Mouse (Mus musculus) heart, postnatal 0 days (tissue): ENCODE results near the gene Ulk4. TPM values are rescaled to one million over a fixed set of nuclear protein-coding genes. Genes with fewer than 3 reads are reported as not detected.
A peak's percentile ranks its signal among the peaks of the same experiment; 100 is the strongest.

ENCODE experiments used
- ATAC-seq: fragments of 200-750 bp; cut with Nextera tagmentation; 2 replicates; pipeline ENCODE4 v1.8.0; 2017; ENCODE audit warnings: low read depth, moderate number of reproducible peaks, moderate library complexity; ENCODE audit not compliant: insufficient read depth
- DNase-seq: peaks from one replicate; pipeline ENCODE4 v3.0.0-alpha.2; 2016; ENCODE audit warnings: low spot score
- H3K27ac ChIP-seq: fragments of 300-500 bp; sonication (generic); 2 replicates; pipeline ENCODE4 v1.5.1; 2014; ENCODE audit warnings: low read depth, mild to moderate bottlenecking
- H3K27me3 ChIP-seq: fragments of 300-500 bp; sonication (generic); 2 replicates; pipeline ENCODE4 v1.6.1; 2014; ENCODE audit warnings: low read length, mixed read lengths; ENCODE audit not compliant: control insufficient read depth, insufficient read depth
- H3K36me3 ChIP-seq: fragments of 300-500 bp; sonication (generic); replicated peaks from 2 replicates; pipeline ENCODE4 v1.6.1; 2014; ENCODE audit warnings: low read length, mixed read lengths; ENCODE audit not compliant: control insufficient read depth, insufficient read depth
- H3K4me1 ChIP-seq: fragments of 300-500 bp; sonication (generic); 2 replicates; pipeline ENCODE4 v1.6.1; 2014; ENCODE audit warnings: antibody characterized with exemption; ENCODE audit not compliant: control insufficient read depth, insufficient read depth
- H3K4me2 ChIP-seq: fragments of 300-500 bp; sonication (generic); 2 replicates; pipeline ENCODE4 v1.6.1; 2014; ENCODE audit warnings: low read depth, mild to moderate bottlenecking, low read length, moderate library complexity
- H3K4me3 ChIP-seq: fragments of 300-500 bp; sonication (generic); 2 replicates; pipeline ENCODE4 v1.5.1; 2014; ENCODE audit warnings: low read depth, low read length
- H3K9ac ChIP-seq: fragments of 300-500 bp; sonication (generic); replicated peaks from 2 replicates; pipeline ENCODE4 v1.6.1; 2014; ENCODE audit warnings: low read depth, low read length, mixed read lengths
- H3K9me3 ChIP-seq: fragments of 300-500 bp; sonication (generic); replicated peaks from 2 replicates; pipeline ENCODE4 v1.6.1; 2016; ENCODE audit warnings: low read length; ENCODE audit not compliant: control insufficient read depth
- CTCF ChIP-seq: IDR thresholded peaks from 2 replicates; pipeline ENCODE4 v1.5.1; 2016; ENCODE audit warnings: antibody characterized with exemption, control low read depth, low read depth
- EP300 ChIP-seq: IDR thresholded peaks from 2 replicates; pipeline ENCODE4 v1.6.1; 2016; ENCODE audit warnings: antibody characterized with exemption, low read depth
- WGBS: fragments of 180-500 bp; shearing (Covaris S2); extraction: QIAGEN DNeasy Blood & Tissue Kit; methylation state at CpG from one replicate; pipeline ENCODE4 v1.1.7; 2014; 5-methylcytosine and 5-hydroxymethylcytosine counted together
- polyA plus RNA-seq: library from polyadenylated mRNA; unstranded; fragments of >200 nt; fragmentation: Nextera tagmentation; extraction: Ambion mirVana; gene quantifications from 2 replicates; pipeline ENCODE4 v1.2.1, GENCODE M21; 2015
- total RNA-seq: library from RNA; depleted of rRNA; stranded (reverse); fragments of >200 nt; gene quantifications from 2 replicates; pipeline ENCODE4 v1.2.3, GENCODE M21; 2014; ENCODE audit warnings: low replicate concordance; rRNA removed

Ulk4 gene
- 1.3 and 1.5 TPM in 2 replicates for total RNA-seq
- polyA plus RNA-seq, result 64.3 and 66.7 TPM in 2 replicates

GRCm38 (mm10) chr9:121277118-121278060 lies at the start of gene Ulk4:
Gene Ulk4, minus strand, starts transcription at chr9:121277197.
- under 1% methylated on average over 59 of the region's 59 CpGs for WGBS
- H3K4me1 ChIP-seq, result 0 out of 2 replicates have a peak, but pooled peaks cover 6% of the 10 kb centered on the region
- H3K9me3 ChIP-seq, result no peaks in the 10 kb centered on the region
- no peak for TF ChIP-seq CTCF
- no peak for TF ChIP-seq EP300
- H3K27me3 ChIP-seq, result no peaks in the 10 kb centered on the region
- peak within 1 kb of the TSS; percentile 47 for H3K9ac ChIP-seq
- peak within 1 kb of the TSS; percentile 73 for H3K4me2 ChIP-seq
- DNase-seq, result peak; percentile 92
- no peaks in the 10 kb centered on the region for H3K36me3 ChIP-seq
- peak within 1 kb of the TSS; percentile 66 for H3K27ac ChIP-seq
- peak; percentile 96 for ATAC-seq
- H3K4me3 ChIP-seq, result peak within 1 kb of the TSS; percentile 67

GRCm38 (mm10) chr9:121322034-121322433 lies 45.0 kb upstream of the Ulk4 start:
- H3K9me3 ChIP-seq, result no peaks in the 10 kb centered on the region
- peak overlapping the region; percentile 89 for H3K27ac ChIP-seq
- peaks cover 25% of the 10 kb centered on the region for H3K4me1 ChIP-seq
- ATAC-seq (peak; percentile 60), DNase-seq (no peak)
- 61% methylated on average over 14 of the region's 14 CpGs for WGBS
- 0 out of 2 replicates have a peak, but pooled peaks cover 4% of the 10 kb centered on the region for H3K36me3 ChIP-seq
- no peak overlapping the region for H3K4me2 ChIP-seq
- H3K9ac ChIP-seq, result 0 out of 2 replicates have a peak overlapping the region, but pooled peaks have one; percentile 7
- no peak overlapping the region for H3K4me3 ChIP-seq
- 0 out of 2 replicates have a peak, but pooled peaks have one; percentile 18 for TF ChIP-seq EP300
- TF ChIP-seq CTCF, result no peak
- no peaks in the 10 kb centered on the region for H3K27me3 ChIP-seq

DNA sequence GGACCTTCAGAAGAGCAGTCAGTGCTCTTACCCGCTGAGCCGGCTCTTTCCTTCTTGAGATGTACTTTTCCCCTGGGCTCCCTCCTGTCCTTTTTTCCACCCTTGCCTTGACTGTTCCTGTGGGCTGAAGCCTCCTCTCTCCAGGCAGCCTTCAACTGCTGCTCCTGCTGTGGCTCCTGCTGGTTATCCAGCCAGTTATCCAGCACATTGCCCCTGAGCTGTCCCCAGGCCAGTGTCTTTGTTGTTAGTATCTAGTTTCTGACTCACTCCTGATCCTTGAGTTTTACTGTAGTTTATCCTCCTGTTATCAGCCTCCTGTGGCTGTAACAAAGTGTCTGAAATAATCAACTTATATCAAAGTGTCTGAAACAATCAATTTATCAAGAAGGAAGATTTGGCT lies 44.1 kb upstream of the Ulk4 start:
- DNase-seq (no peak), ATAC-seq (no peak)
- Histone ChIP-seq H3K27me3 (no peaks in the 10 kb centered on the region), H3K4me3 (no peak overlapping the region), H3K9me3 (no peaks in the 10 kb centered on the region), H3K9ac (no peak overlapping the region), H3K4me2 (no peak overlapping the region), H3K4me1 (peaks cover 35% of the 10 kb centered on the region), H3K27ac (peak overlapping the region; percentile 89), H3K36me3 (0 out of 2 replicates have a peak, but pooled peaks cover 4% of the 10 kb centered on the region)
- no peak for TF ChIP-seq EP300
- TF ChIP-seq CTCF, result no peak
- 74% methylated on average over 2 of the region's 2 CpGs for WGBS

- Histone ChIP-seq H3K27ac (peak overlapping the region; percentile 89), H3K9me3 (no peaks in the 10 kb centered on the region), H3K4me2 (no peak overlapping the region), H3K36me3 (0 out of 2 replicates have a peak, but pooled peaks cover 4% of the 10 kb centered on the region), H3K27me3 (no peaks in the 10 kb centered on the region), H3K9ac (no peak overlapping the region), H3K4me3 (no peak overlapping the region), H3K4me1 (peaks cover 41% of the 10 kb centered on the region)
- ATAC-seq, result no peak
- TF ChIP-seq CTCF, result no peak
- no peak for TF ChIP-seq EP300
- 60% methylated on average over 2 of the region's 2 CpGs for WGBS
- no peak for DNase-seq
Measured at GRCm38 (mm10) chr9:121320433-121320832, 43.4 kb upstream of the Ulk4 start.

DNA sequence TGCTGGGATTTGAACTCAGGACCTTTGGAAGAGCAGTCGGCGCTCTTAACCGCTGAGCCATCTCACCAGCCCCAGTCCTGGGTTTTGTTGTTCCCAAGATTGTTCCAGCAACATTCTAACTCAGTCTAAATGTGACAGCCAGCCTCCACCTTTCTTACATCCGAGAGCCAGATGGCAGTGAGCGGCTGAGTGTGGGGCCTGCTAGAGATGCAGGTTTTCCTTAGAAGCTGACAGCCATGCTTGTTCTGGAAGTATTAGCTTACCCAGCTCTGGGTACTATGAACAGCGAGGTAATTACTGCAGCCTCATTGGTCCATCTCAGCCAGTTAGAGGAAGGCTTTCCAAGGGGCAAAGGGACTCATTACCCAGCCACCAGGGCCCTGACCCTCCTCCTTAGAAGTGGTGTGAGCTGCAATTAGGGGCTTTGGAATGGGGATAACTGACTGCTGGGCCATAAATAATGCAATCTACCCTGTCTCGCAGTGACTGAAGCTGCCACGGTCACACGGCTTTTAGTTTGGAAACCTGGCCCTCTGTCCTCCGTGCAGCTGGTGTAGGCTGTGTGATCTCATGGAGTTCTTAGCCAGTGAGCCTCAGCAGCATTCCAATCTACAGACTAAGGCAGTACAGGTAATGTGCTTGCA lies 42.4 kb upstream of the Ulk4 start:
- H3K4me1 ChIP-seq, result peaks cover 47% of the 10 kb centered on the region
- DNase-seq (no peak), ATAC-seq (no peak)
- peak overlapping the region; percentile 89 for H3K27ac ChIP-seq
- no peak overlapping the region for H3K4me3 ChIP-seq
- 72% methylated on average over 10 of the region's 10 CpGs for WGBS
- no peaks in the 10 kb centered on the region for H3K9me3 ChIP-seq
- TF ChIP-seq EP300, result no peak
- H3K36me3 ChIP-seq, result 0 out of 2 replicates have a peak, but pooled peaks cover 4% of the 10 kb centered on the region
- no peak overlapping the region for H3K4me2 ChIP-seq
- H3K9ac ChIP-seq, result 0 out of 2 replicates have a peak overlapping the region, but pooled peaks have one; percentile 15
- no peaks in the 10 kb centered on the region for H3K27me3 ChIP-seq
